Mouse (Mus musculus): Measurements from ENCODE around the gene Asprv1.
A peak's percentile ranks its signal among the peaks of the same experiment; 100 is the strongest.

Asprv1 gene

DNA sequence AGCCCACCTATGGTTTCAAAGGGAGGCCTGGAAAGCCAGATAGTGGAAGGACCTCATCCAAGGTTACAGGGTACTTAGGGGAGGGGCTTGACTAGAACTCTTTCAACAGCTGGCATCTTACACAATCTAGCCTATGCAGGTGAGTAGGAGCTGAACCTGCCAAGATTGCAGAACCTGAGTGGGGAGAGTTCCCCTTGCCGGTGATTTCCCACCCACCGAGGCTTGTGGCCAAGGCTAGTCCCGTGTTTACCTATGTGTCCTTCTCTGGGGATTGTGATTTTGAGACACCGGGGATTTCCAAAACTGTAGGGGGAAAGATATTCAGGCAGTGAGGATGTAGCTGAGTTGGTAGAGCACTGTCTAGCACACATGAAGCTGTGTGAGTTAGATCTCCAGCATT lies 12.7 kb upstream of the Asprv1 start:
- DNase-seq (ENCODE audit: extremely low spot score, low read depth, low spot score): no peak

DNA sequence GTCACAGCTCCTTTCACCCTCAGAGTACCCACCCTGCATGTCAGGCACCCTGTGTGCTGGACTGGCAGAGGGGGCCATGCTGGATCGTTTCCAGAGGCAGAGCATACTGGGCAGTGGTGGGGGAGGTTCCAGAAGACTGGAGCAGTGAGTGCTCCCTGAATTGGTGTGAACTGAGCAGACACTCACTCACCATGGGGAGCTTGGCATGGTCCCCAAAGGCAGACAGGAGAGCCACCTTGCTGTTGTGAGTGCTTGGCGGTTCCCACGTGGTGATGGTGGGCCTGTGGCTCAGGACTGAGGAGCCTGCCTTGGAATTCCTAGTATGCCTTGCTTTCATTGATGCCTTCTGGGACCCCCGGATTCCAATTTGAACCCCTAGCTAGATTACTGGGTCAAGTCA lies 4.8 kb upstream of the Asprv1 start:
- no peak for DNase-seq (ENCODE audit: extremely low spot score, low read depth, low spot score)

GRCm38 (mm10) chr6:86624074-86625030 lies 3.6 kb upstream of the Asprv1 start:
- peak; percentile 69 for DNase-seq (ENCODE audit: extremely low spot score, low read depth, low spot score)

DNA sequence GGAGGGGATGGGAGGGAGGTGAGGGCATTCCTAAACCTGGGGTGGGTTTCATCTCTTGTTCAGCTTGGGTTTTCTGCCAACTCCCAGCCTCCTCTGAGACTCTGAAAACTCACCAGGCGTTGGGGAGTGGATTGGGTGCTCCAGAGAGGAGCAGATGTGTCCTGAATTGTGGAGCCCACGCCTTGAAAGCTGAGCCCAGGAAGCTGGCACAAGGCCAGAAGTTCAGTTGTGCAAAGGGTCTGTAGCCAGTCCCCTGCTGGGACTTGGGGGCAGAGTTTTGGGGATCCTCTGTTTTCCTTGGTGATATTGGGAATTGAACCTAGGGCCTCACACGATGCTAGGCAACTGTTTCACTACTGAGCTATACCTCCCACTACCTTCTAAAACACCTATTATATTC lies 2.2 kb downstream of the Asprv1 start:
- DNase-seq (ENCODE audit: extremely low spot score, low read depth, low spot score): no peak

DNA sequence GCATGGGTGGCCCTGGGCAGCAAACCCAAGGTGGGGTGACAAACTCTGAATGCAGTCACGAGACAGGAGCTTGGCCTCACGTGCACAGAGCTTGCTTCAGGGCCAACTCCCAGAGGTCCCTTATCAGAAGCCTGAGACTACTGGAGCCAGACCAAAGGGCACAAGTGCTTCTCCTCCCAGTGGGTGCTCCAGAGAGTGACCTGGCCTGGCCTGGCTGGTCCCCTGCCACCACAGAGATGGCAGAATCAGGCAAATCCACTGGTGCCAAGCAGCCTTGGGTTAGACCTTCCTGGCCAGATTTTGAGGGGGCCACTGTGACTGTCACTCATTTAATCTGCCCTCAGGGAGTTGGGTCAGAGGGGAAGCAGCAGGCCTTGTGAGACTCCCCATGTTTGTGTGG lies 8.5 kb downstream of the Asprv1 start:
- no peak for DNase-seq (ENCODE audit: extremely low spot score, low read depth, low spot score)

GRCm38 (mm10) chr6:86637171-86637835 lies 9.3 kb downstream of the Asprv1 start:
- DNase-seq (ENCODE audit: extremely low spot score, low read depth, low spot score): no peak

GRCm38 (mm10) chr6:86637860-86638259 lies 9.9 kb downstream of the Asprv1 start:
- DNase-seq (ENCODE audit: extremely low spot score, low read depth, low spot score): no peak

GRCm38 (mm10) chr6:86638434-86638833 lies 10.5 kb downstream of the Asprv1 start:
- DNase-seq (ENCODE audit: extremely low spot score, low read depth, low spot score): no peak

GRCm38 (mm10) chr6:86639180-86640160 lies 11.5 kb downstream of the Asprv1 start:
- DNase-seq (ENCODE audit: extremely low spot score, low read depth, low spot score): no peak

GRCm38 (mm10) chr6:86640161-86640560 lies 12.2 kb downstream of the Asprv1 start:
- no peak for DNase-seq (ENCODE audit: extremely low spot score, low read depth, low spot score)

- DNase-seq (ENCODE audit: extremely low spot score, low read depth, low spot score): no peak
Measured at GRCm38 (mm10) chr6:86640776-86641175, 12.8 kb downstream of the Asprv1 start.

- no peak for DNase-seq (ENCODE audit: extremely low spot score, low read depth, low spot score)
Measured at GRCm38 (mm10) chr6:86641716-86642115, 13.8 kb downstream of the Asprv1 start.

GRCm38 (mm10) chr6:86644775-86645400 lies 16.9 kb downstream of the Asprv1 start:
- no peak for DNase-seq (ENCODE audit: extremely low spot score, low read depth, low spot score)

GRCm38 (mm10) chr6:86645551-86645950 lies 17.6 kb downstream of the Asprv1 start:
- no peak for DNase-seq (ENCODE audit: extremely low spot score, low read depth, low spot score)

GRCm38 (mm10) chr6:86646143-86646542 lies 18.2 kb downstream of the Asprv1 start:
- DNase-seq (ENCODE audit: extremely low spot score, low read depth, low spot score): no peak

DNA sequence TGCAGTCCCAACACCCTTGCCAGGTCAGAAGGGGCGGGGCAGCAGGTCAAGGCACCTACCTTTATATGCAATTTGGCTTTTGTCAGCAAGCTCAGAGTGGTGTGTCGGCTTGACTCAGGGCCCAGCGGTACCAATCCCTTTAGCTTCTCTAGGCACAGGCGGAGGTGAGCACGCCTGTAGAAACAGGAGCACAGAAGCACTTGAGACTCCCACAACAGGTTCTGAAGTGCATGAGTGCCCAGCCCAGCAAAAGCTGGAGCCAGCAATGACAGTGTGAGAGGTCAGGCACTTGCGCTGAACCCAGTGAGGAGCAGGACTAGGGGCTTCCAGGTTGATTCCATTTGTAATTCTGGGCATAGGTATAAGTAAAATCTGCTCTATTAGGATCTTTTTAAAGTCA lies 25.1 kb downstream of the Asprv1 start:
- no peak for DNase-seq (ENCODE audit: extremely low spot score, low read depth, low spot score)

- DNase-seq (ENCODE audit: extremely low spot score, low read depth, low spot score): no peak
Measured at GRCm38 (mm10) chr6:86654270-86654916, 26.4 kb downstream of the Asprv1 start.

DNA sequence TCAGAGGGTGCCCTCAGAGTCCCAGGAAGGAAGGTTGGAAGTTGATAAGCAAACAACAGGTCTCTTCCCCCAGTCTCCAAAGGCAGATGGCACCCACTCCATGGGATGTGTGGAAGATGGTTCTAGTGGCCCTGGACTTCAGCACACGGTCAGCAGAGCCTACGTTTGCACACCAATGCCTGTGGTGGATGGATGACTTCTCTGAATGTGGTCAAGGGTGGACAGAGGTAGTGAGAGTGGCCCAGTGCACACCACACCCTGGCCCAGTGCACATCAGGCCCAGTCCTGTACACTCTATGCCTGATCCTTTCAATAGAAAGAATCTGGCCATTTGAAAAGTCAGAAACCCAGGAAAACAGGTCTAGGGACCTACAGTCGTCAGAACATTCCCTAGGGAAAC lies 30.5 kb downstream of the Asprv1 start:
- DNase-seq (ENCODE audit: extremely low spot score, low read depth, low spot score): no peak

- DNase-seq (ENCODE audit: extremely low spot score, low read depth, low spot score): no peak
Measured at GRCm38 (mm10) chr6:86660161-86660877, 32.4 kb downstream of the Asprv1 start.

All from hindlimb bud, embryonic 11.5 days (tissue).